Mouse (Mus musculus) kidney, embryonic 16.5 days (tissue): ENCODE results near the gene Lcn11. TPM values are rescaled to one million over a fixed set of nuclear protein-coding genes. Genes with fewer than 3 reads are reported as not detected.

Source experiments
- ATAC-seq: fragments of 200-750 bp; cut with Nextera tagmentation; 2 replicates; pipeline ENCODE4 v1.8.0; 2017; ENCODE audit warnings: moderate TSS enrichment; ENCODE audit not compliant: low FRiP score, low TSS enrichment
- H3K27ac ChIP-seq: fragments of 300-500 bp; sonication (generic); 2 replicates; pipeline ENCODE4 v1.5.1; 2014; ENCODE audit warnings: low read length
- H3K27me3 ChIP-seq: fragments of 300-500 bp; sonication (generic); 2 replicates; pipeline ENCODE4 v1.6.1; 2014; ENCODE audit warnings: low read length, control low read depth, mixed read lengths; ENCODE audit not compliant: insufficient read depth
- H3K36me3 ChIP-seq: fragments of 300-500 bp; sonication (generic); 2 replicates; pipeline ENCODE4 v1.6.1; 2014; ENCODE audit warnings: low read length, control low read depth, mixed read lengths; ENCODE audit not compliant: insufficient read depth
- H3K4me1 ChIP-seq: fragments of 300-500 bp; sonication (generic); 2 replicates; pipeline ENCODE4 v1.6.1; 2014; ENCODE audit warnings: low read length, control low read depth, mixed read lengths; ENCODE audit not compliant: insufficient read depth
- H3K4me2 ChIP-seq: fragments of 300-500 bp; sonication (generic); replicated peaks from 2 replicates; pipeline ENCODE4 v1.6.1; 2014; ENCODE audit warnings: low read depth, low read length
- H3K4me3 ChIP-seq: fragments of 300-500 bp; sonication (generic); 2 replicates; pipeline ENCODE4 v1.5.1; 2014; ENCODE audit warnings: mild to moderate bottlenecking, low read length
- H3K9ac ChIP-seq: fragments of 300-500 bp; sonication (generic); replicated peaks from 2 replicates; pipeline ENCODE4 v1.6.1; 2014; ENCODE audit warnings: low read length
- H3K9me3 ChIP-seq: fragments of 300-500 bp; sonication (generic); 2 replicates; pipeline ENCODE4 v1.6.1; 2016; ENCODE audit warnings: low read length, control low read depth
- WGBS: fragments of 180-500 bp; shearing (Covaris S2); extraction: QIAGEN DNeasy Blood & Tissue Kit; methylation state at CpG from one replicate; pipeline ENCODE4 v1.1.7; 2014; 5-methylcytosine and 5-hydroxymethylcytosine counted together
- polyA plus RNA-seq: library from polyadenylated mRNA; unstranded; fragments of >200 nt; fragmentation: Nextera tagmentation; extraction: Ambion mirVana; gene quantifications from 2 replicates; pipeline ENCODE4 v1.2.1, GENCODE M21; 2015

The Lcn11 gene
- polyA plus RNA-seq, 1 experiment from 2014 or later, result not detected

DNA sequence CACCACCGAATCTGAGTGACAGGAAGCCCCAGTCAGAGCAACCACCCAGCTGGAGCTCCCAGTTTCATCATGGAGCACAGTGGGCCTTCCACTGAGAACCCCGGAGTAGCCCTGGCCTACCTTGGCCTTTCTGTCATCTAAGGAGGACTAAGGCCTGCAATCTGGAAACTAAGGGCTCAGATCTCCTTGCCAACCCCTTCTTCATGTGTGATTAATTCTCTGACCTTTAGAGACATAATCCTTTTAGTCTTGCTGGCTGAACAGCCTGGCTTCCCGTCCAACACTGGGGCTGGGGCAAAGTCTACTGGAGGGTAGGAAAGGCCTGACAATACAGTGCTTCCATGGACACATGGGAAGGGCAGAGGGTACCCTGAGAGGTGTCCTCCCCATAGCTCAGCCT is 826 bp upstream of the Lcn11 start:
- no peaks in the 10 kb centered on the region for H3K36me3 ChIP-seq
- 56% methylated on average over 3 of the region's 3 CpGs for WGBS
- H3K27ac ChIP-seq, result no peak overlapping the region
- no peak overlapping the region for H3K4me3 ChIP-seq
- no peak for ATAC-seq
- H3K27me3 ChIP-seq, result no peaks in the 10 kb centered on the region
- H3K9me3 ChIP-seq, result no peaks in the 10 kb centered on the region
- no peak overlapping the region for H3K9ac ChIP-seq
- no peak overlapping the region for H3K4me2 ChIP-seq
- H3K4me1 ChIP-seq, result no peaks in the 10 kb centered on the region

DNA sequence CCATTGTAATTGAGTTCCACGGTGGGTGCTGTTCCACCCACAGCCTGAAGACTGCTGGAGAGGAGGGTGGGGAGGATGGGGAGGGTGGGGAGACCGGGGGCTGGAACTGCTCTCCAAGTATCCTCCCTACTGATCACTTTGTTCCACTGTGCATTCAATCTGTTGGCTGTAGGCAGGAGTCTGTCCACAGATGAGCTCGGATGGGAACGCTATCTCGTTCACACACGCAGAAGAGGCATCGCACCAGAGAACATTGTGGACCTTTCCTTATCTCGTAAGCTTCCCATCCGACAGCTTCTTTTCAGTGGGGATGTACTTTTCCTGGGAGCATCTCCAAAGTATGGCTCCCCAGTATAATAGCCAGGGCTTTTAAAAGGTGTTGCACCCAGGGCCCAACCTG is 2.3 kb downstream of the Lcn11 start:
- no peak overlapping the region for H3K4me3 ChIP-seq
- H3K9ac ChIP-seq, result no peak overlapping the region
- no peak overlapping the region for H3K4me2 ChIP-seq
- 85% methylated on average over 9 of the region's 9 CpGs for WGBS
- no peak for ATAC-seq
- H3K4me1 ChIP-seq, result no peaks in the 10 kb centered on the region
- no peaks in the 10 kb centered on the region for H3K9me3 ChIP-seq
- H3K27ac ChIP-seq, result no peak overlapping the region
- no peaks in the 10 kb centered on the region for H3K36me3 ChIP-seq
- H3K27me3 ChIP-seq, result no peaks in the 10 kb centered on the region

GRCm38 (mm10) chr2:25780921-25781320 is 4.1 kb downstream of the Lcn11 start:
- ATAC-seq, result no peak
- no peaks in the 10 kb centered on the region for H3K36me3 ChIP-seq
- H3K4me3 ChIP-seq, result no peak overlapping the region
- no peaks in the 10 kb centered on the region for H3K9me3 ChIP-seq
- H3K9ac ChIP-seq, result no peak overlapping the region
- no peak overlapping the region for H3K27ac ChIP-seq
- H3K4me2 ChIP-seq, result no peak overlapping the region
- WGBS, result 43% methylated on average over 4 of the region's 4 CpGs
- no peaks in the 10 kb centered on the region for H3K27me3 ChIP-seq
- no peaks in the 10 kb centered on the region for H3K4me1 ChIP-seq

DNA sequence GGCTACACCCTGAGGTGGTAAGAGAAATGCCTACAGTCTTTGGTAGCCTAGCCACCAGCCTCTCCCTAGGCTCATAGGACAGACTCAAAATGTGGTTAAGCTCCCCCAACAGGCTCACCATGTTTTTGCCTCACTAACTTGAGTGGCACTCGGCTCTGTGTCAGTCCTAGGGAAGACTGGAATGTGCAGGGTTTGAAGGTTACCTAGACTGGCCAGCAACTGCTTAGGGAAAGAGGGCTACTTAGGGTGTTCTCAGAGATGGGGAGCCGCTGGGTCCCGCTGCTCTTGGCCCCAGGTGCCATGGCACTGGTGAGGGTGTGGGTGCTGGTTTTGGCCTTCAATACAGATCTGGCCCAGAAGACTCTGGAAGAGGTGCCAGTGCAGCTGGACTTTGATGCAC is 5.1 kb downstream of the Lcn11 start, which contains the start of gene Gm13539:
Gene Gm13539, plus strand, starts transcription at position 301 of the 400 bp plus-strand sequence.
- Histone ChIP-seq H3K9ac (no peak within 1 kb of the TSS), H3K27ac (no peak within 1 kb of the TSS), H3K27me3 (no peaks in the 10 kb centered on the region), H3K4me3 (no peak within 1 kb of the TSS), H3K9me3 (no peaks in the 10 kb centered on the region), H3K36me3 (no peaks in the 10 kb centered on the region), H3K4me2 (no peak within 1 kb of the TSS), H3K4me1 (no peaks in the 10 kb centered on the region)
- WGBS, result 92% methylated on average over 3 of the region's 3 CpGs
- ATAC-seq, result no peak

GRCm38 (mm10) chr2:25785573-25786322 is 8.9 kb downstream of the Lcn11 start:
- Histone ChIP-seq H3K4me1 (no peaks in the 10 kb centered on the region), H3K36me3 (no peaks in the 10 kb centered on the region), H3K4me2 (no peak overlapping the region), H3K27ac (no peak overlapping the region), H3K4me3 (no peak overlapping the region), H3K9me3 (no peaks in the 10 kb centered on the region), H3K9ac (no peak overlapping the region), H3K27me3 (no peaks in the 10 kb centered on the region)
- no peak for ATAC-seq
- WGBS, result 75% methylated on average over 5 of the region's 5 CpGs

GRCm38 (mm10) chr2:25789092-25789491 is 12.3 kb downstream of the Lcn11 start:
- Histone ChIP-seq H3K27me3 (no peaks in the 10 kb centered on the region), H3K9ac (no peak overlapping the region), H3K9me3 (no peaks in the 10 kb centered on the region), H3K36me3 (no peaks in the 10 kb centered on the region), H3K27ac (no peak overlapping the region), H3K4me3 (no peak overlapping the region), H3K4me1 (no peaks in the 10 kb centered on the region), H3K4me2 (no peak overlapping the region)
- WGBS, result 84% methylated on average over 3 of the region's 3 CpGs
- ATAC-seq, result no peak

- no peaks in the 10 kb centered on the region for H3K9me3 ChIP-seq
- H3K4me3 ChIP-seq, result no peak overlapping the region
- H3K4me2 ChIP-seq, result no peak overlapping the region
- no peak overlapping the region for H3K27ac ChIP-seq
- H3K27me3 ChIP-seq, result no peaks in the 10 kb centered on the region
- WGBS, result 36% methylated on average over 2 of the region's 2 CpGs
- H3K4me1 ChIP-seq, result peaks cover 4% of the 10 kb centered on the region; the same call in 1 of the 2 replicates
- H3K9ac ChIP-seq, result no peak overlapping the region
- H3K36me3 ChIP-seq, result no peaks in the 10 kb centered on the region
- no peak for ATAC-seq
Measured at GRCm38 (mm10) chr2:25797635-25798034, 20.8 kb downstream of the Lcn11 start.

DNA sequence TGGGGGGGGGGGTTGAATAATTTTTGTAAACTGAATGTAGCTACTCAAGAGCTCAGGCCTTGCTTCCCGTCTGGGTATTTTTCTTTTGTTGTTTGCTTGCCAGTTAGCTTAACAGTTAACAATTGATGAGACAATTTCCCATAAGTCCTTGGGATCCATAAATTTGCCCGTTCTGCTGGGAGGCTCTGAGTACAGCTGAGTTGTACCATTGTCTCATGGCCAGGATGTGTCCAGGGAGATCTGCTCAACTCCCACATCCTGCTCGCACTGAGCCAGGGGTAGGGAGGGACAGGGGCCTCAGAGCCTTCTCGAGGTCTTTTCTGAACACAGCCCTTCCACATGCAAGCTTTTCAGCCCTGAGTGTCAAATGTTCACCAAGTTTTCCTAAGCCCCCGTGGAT is 21.2 kb downstream of the Lcn11 start:
- peaks cover 4% of the 10 kb centered on the region; the same call in 1 of the 2 replicates for H3K4me1 ChIP-seq
- no peak overlapping the region for H3K9ac ChIP-seq
- no peak overlapping the region for H3K4me2 ChIP-seq
- ATAC-seq, result no peak
- no peak overlapping the region for H3K4me3 ChIP-seq
- H3K36me3 ChIP-seq, result no peaks in the 10 kb centered on the region
- H3K27ac ChIP-seq, result no peak overlapping the region
- WGBS, result 29% methylated on average over 5 of the region's 5 CpGs
- H3K27me3 ChIP-seq, result no peaks in the 10 kb centered on the region
- no peaks in the 10 kb centered on the region for H3K9me3 ChIP-seq

- Histone ChIP-seq H3K36me3 (no peaks in the 10 kb centered on the region), H3K27ac (no peak overlapping the region), H3K4me2 (no peak overlapping the region), H3K4me1 (no peaks in the 10 kb centered on the region), H3K4me3 (no peak overlapping the region), H3K9ac (no peak overlapping the region), H3K9me3 (no peaks in the 10 kb centered on the region), H3K27me3 (no peaks in the 10 kb centered on the region)
- no peak for ATAC-seq
- WGBS, result 70% methylated on average over 2 of the region's 2 CpGs
Measured at GRCm38 (mm10) chr2:25811711-25812110, 34.9 kb downstream of the Lcn11 start.

DNA sequence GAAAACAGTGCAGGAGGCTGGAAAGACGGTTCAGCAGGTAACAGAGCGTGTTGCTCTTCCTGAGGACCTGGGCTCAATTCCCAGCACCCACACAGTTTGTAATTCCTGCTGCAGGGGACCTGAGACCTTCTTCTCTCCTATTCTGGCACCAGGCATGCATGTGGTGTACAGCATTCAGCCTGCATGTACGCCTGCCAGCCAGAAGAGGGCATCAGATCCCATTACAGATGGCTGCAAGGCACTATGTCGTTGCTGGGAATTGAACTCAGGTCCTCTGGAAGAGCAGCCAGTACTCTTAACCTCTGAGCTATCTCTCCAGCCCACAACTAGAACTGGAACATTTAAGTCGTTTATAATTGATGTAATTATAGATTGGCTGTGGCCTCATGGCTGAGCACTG is 36.5 kb downstream of the Lcn11 start:
- H3K4me1 ChIP-seq, result no peaks in the 10 kb centered on the region
- no peaks in the 10 kb centered on the region for H3K36me3 ChIP-seq
- 77% methylated on average over 5 of the region's 5 CpGs for WGBS
- no peak overlapping the region for H3K27ac ChIP-seq
- no peak overlapping the region for H3K9ac ChIP-seq
- H3K4me3 ChIP-seq, result no peak overlapping the region
- H3K9me3 ChIP-seq, result no peaks in the 10 kb centered on the region
- no peak for ATAC-seq
- H3K4me2 ChIP-seq, result no peak overlapping the region
- H3K27me3 ChIP-seq, result no peaks in the 10 kb centered on the region
